Mouse (Mus musculus) cerebellum, postnatal 10 days (tissue): ENCODE measurements at regions not wholly inside any gene's neighbourhood (a gene's known extent, or its start where the extent isn't known, plus 50 kb on each side); places are given as distances from the start of the nearest gene placed in this dataset.
"Not testable (repeated sequence)": the region's sequence is repeated elsewhere in the genome, so short reads cannot be mapped to it uniquely, and the experiment has no call there.

Experiments
- DNase-seq, 2 experiments: peaks; one replicate each; pipeline ENCODE4 v3.0.0; 2021; ENCODE audit warnings: mixed read lengths in 2 of 2

DNA sequence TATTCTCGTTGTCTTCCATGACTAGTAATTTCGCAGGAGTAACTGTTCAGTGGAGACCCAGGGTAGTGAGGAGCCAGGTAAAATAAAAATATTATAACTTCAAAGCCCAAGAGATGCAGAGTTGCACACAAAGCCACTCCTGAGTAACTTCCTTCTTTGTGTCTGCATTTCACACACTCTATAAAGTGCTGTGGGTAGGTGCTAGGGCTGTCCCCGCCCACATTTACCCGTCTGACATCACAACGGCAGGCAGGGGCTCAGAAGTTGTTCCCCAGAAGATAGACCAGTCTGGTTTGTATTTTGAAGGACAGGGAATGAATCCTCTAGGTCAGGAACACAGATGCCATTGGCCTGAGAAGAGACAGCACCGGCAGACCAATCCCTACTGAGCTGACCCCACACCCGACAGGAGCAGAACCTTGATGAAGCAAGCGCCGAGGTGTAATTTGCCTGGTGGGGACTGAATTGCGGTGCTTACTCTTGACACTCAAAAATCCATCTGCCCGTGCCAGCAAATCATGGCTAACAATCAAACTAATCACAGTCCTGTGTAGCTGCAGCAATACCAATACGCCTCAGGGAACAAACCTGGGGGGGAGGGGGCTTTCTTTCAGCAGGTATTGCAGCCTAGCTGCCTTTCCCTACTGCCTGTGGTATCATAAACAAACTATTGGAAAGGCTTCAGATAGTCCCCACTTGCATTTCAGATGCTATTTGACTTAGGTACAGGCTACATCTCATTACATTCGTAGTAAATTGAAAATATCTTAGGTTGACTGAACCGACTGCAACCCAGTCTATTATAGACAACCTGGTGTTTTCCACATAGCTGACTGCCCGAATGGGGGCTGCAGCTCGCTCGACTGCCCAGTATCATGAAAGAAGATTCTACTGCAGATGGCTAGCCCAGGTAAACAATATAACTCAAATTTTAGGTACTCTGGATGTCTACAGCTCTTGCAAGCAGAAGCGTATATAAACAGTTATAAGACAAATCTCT is 175.6 kb downstream of the Basp1 start:
- peak; percentile 19 to 28 for DNase-seq

DNA sequence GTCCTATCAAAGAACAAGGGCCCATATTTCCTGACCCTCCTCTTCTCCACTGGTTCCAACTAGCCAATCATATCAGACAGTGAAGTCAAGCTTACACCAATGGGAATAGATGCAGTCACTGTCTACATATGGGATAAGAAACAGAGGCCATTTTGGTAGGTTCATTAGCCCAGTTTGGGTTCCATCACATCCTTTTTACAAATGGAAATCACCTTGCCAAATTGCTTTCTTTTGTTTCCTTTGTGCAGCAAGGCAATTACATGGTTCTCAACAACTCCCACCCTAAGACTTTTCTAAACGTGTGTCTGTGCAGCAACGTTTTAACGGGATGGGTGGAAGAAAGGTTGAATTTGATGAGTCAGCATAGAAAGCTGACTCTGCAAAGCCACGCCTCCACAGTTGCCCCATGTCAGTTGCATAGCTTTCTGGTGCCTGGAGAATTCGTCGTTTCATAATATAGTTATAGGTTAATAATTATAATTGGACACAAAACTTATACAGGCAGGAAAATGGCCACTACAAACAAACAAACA is 177.3 kb downstream of the Basp1 start:
- DNase-seq, result no peak

DNA sequence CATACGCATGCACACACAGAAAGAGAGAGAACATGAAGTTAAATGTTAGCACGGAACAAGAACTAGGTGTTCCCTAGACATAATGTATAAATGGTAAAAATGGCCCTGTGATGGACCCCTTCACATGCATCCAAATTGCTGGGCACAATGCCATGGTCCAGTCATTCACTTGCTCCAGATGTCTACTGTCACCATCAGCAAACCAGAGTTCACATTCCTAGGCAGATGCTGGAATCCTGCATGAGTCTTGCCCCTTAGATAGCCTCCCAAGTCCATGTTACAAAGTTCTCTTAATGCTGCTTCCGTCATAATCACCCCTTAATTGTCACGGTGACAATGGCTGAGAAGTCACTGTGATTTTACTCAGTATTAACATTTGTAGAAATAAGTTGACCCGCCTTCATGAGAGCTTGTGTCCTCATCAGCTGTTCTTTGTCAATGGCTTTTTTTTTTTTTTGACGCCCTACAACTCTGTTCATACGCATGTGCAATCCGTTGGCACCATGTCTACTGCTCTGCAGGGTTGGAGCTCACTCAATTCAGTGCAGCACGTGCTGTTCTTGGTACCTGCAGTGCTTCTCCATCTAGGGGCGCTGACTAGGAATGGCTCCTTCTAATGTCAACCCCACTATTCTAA is 179.4 kb downstream of the Basp1 start:
- no peak for DNase-seq

DNA sequence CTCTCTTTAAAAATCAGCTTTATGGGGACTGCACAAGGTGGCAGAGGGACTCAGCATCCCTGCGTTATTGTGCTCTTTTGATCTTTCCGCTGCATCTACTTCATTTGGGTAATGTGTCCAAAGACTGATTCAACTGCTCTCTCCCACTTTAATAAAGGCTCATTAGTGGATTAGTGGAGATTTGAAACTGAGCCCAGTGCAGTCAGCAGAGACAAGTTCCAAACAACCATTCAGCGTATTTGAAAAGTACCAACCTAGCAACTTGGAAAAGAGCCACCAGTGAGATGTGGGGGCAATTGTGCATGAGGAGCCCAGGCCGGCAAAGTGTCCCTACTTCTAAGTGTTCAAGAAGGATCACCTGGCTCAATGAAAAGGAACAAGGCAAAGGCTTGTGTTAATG is 183.4 kb downstream of the Basp1 start:
- DNase-seq, result peak; percentile 24 to 41

DNA sequence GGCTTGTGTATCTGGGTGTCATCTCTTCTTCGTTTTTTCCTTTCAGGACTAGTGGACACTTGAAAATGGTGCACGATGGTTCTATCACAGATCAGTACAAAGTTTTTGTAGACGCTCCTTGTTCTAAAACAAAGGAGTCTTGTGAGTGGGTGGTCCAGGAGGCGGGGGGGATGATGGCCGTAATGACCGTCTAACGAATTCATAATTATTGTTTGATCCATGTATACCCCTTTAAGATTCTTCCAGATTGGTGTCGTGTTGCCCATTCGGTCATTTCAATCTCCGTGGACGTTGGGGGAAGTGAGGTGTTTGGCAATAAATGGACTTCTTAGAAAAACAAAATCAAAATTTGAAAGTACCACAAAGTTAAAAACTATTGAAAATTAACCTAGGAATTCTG is 183.8 kb downstream of the Basp1 start:
- DNase-seq, result no peak

DNA sequence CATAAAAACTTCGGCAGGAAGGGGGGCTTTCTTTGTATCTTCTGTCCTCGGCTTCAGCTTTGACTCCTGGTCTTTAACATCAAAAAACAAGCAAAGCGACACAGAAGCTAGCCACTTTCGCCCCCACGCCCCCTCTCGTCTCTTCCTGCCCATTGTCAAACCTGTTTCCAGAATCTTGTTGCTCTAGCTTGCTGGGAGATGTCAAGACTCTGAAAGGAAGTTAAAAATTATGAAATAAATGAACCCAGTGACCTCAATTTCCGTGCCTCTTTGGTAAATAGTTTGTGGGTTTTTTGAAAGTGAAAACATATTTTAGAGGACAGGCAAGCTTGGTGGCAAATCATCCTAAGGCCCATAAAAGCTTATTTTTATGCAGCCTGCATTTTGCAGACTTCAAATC is 186.1 kb downstream of the Basp1 start:
- DNase-seq, result no peak

DNA sequence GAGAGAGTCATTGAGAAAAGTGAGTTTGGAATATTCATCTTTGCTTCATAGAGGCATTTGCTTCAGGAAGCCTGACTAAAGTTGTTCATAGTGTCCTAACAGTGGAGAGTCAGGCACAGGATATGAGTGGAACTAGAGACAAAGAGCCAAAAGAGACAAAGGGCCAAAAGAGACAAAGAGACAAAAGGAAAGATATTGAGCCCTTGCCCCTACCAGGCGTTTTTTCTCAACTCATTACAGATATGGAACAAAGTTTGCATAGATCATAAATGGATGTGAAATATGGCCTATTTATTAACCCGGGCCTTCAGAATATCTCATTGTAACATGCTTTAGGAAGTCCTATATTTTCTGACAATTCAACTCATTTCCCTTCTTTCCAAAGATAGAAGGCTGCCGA is 187.6 kb downstream of the Basp1 start:
- DNase-seq, result no peak

DNA sequence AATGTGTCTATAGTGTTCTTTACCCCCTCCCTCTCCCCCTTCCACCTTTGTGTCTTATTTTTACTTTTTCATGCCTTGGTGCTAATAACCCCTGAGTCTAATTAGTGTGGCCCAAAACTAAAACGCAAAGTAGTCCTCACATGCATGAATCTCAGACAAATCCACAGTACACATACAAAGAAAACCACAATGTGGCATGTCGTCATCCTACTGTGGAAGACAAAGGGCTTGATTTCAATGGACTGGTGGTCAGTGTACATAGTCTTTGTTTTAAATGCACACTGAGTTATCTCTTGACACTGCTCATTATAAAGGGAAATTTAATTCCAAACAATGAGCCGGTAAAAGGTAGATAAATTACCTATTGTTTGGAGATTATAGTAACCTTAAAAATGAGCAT is 188.1 kb downstream of the Basp1 start:
- no peak for DNase-seq

DNA sequence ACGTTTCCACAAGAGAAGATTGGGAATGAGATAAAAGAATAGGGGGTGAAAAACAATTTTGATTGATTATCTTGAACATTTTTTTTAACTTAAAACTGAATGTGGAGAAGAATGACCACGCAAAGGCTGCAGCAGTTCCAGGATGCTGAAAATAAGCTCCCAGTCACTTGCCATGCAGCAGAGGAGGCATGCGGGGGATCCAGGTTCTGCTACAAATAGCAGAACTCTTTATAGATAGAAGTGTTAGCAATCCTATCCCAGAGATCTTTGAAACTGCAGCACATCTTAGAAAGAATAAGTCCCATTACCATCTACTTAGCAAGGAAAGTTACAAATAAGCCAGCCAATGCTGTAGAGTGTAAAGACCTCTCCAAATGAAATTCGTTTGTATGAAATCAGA is 191.8 kb downstream of the Basp1 start:
- DNase-seq, result no peak

DNA sequence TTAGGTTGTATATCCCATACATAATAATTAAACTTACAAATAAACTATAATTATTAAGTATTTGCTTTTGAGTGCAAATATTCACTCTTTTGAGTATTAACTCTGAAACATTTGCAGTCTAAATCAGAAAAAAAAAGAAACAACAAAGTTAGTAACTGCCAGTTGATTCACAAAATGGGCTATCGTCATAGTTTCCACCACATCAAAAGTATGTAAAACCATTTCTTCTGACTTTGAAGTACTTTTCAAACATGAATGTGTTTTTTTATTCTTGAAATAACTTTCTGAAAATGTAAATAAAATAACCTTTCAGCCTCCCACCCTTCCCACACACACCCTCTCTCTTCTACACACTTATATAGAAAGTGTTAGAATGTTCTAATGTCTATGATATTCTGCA is 197.2 kb downstream of the Basp1 start:
- DNase-seq, result no peak

DNA sequence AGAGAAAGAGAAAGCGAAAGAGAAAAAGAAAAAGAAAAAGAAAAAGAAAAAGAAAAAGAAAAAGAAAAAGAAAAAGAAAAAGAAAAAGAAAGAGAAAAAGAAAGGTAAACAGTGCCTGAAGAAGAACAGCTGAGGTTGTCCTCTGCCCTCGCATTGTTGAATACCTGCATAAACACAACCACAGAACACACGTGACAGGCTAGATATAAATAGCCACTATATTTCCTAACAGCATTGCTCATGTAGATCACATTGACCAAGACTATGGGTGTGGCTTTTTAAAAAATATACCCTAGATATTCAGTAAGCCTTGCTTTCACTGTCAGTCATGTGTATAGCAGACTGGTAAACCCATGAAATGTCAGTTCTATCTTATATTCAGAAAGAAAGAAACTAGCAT is 211.5 kb downstream of the Basp1 start:
- DNase-seq, result no peak

DNA sequence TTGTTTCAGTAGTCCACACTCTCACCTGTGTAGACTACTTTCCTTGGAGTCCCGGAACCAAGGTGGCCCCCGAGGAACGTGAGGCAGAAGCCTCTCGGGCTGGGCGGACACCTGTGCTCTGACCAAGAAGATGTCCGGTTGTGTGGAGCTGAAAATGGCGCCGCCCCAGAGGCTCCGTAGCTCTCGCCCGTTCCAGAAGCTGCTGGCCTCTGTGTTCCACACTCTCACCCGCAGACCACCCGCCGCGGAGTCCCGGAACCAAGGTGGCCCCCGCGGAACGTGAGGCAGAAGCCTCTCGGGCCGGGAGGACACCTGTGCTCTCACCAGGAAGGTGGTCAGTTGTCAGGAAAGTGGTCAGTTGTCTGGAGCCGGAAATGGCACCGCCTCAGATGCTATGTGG is 213.3 kb downstream of the Basp1 start:
- DNase-seq, result not testable (repeated sequence)

DNA sequence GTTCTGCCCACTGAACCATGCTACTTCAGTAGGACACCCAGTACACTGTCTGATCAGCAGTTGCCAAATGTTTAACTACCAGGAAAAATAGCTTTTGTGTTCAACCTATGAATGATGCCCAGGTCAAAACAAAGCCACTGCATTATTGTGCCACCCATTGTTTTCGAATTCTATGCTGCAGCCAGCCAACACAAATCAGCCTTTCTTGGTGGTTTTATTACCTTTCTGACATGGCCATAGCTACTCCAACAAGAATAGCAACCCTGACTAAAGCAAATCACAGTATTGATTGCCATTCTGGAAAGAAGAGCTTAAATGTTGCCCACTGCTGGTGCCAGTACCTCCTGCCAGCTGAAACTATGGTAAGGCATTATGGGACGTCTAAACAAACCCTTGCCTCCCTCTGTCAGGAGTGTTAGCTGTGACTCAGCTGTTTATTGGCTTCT is 225.7 kb downstream of the Basp1 start:
- no peak for DNase-seq

DNA sequence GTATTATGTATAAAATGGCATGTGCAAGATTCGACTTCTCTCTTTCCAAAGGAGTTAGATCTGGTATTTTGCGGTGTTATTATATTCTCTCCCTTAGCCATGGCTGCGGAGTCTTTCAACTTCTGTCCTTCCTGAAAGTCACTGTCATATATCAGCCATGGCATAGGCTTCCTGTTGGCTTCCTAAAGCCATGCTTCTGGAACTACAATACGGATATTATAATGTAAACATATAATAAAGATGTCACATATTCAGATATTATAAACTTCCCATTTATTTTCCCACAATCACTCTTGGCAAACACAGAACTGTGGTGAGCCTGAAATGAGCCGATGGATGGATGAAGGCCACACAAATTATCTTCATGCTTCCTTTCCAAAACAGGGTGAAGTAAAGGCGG is 240.8 kb downstream of the Basp1 start:
- no peak for DNase-seq

DNA sequence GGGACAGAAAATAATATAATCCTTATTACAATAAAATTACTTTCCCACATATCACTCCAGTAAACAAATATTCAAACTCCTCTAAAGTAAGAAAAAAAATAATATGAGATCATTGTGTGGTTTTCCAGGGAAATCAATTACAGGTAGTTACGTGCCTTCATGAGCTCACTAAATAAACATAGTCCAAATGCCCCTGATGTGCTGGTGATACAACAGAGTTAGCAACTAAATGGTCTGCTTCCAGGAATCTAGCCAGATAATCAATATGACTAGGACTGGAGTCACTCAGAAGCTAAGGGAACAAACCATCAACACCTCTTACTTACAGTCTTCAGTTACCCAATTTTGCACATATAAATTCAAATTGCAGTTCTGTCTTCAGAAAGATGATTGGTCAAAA is 267.2 kb downstream of the Basp1 start:
- DNase-seq, result no peak

DNA sequence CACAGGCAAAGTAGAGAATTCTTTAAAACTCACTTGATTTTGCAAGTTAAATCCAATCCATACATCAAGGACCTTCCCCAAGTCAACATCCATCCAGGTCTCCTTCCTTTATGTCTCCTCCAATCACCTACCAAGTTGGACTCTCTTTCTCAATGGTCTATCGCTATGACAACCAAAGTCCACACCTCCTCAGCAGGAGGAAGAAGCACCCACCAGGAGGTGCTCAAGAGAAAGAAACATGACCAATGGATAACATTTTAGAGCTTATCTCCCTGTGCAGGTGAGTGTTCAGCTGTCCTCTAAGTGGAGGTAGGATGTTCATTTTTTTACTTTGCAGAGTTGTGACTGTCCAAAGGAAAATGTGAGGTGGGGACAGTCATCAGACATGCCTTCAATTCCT is 269.3 kb downstream of the Basp1 start:
- no peak for DNase-seq

DNA sequence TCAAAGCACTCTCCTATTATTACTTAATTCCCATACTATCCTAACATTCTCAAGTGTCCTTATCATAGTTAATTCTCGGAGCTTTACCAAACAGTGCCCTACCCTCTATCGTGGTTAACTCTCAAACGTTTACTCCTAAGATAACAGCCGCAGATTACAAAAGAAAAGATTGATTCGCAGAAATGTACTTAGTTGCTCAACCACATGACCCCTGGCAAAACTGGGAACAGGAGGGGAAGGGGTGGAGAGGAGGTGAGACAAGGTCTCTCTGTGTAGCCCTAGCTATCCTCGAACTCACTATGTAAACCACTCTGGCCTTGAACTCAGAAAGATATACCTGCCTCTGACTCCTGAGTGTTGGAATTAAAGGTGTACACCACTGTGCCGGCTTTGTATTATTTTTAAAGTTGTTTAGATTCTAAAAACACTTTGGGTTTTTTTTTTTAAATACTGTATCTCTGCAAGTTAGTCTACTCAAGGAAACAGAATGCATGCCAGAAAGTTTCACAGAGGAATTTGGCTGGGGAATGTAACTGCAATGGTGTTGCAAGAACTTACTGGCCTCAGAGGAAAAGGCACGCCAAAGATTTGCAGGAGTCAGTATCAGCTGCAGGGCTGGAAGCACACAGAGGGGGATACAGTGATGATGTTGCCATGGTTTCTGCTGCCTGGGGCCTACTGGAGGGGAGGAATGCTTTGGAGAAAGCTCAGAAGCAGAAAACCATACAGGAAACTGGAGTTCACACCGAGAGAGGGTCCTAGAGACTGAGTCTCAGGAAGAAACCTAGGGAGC is 273.0 kb downstream of the Basp1 start:
- DNase-seq, result peak in 1 of 2 experiments; percentile 24

DNA sequence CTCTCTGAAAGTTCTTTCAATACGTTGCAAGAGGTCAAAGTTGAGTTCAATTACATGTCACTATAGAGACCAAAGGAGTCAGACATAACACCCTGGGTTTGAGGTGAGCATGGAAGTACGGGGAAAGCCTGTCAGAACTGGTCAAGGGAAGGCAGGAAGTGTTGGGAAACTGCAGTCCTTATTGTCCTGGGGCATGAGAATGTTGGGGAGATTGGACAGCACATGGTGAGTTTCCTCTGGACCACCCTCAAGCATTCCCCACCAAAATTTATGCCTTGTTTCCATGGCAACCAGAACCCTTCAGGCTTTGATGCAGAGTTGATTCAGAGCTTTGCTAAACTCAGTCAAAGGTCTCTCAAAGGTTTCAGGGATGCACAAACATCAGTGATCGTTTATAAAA is 276.5 kb downstream of the Basp1 start:
- no peak for DNase-seq

DNA sequence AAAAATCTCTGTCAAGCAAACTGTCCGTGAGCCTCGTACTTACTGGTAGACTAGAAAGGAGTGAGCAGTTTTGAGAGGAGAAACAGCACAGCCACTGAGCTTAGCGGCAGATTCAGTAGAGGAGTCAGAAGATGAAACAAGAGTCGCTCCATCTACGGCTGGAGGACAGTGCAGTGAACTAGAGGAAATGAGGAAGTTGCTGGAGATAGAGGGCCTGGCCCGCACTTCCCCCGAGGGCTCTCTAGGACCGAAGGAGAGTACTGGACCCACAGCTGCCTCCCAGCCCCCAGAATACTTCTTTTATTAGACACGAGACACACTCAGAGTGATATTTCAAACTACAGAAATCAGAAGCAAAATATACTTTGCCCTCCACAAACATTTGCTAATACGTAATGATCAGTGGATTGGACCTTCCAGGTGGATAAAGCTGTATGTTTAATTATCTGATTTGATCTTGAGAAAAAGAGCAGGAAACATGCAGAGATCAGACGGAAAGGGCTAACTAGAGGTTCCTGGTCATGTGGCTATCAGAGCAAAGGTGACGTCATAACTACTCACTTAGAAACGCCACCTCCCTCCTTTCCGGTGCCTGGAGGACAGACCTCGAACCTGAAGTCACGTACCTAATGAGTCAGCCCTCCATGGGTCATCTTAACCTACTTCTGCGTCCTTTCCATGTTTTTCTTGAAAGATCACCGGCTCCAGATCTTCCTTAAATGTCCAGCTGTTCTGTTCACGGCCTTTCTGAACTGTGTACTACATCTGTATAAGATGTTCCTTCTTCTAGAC is 277.9 kb downstream of the Basp1 start:
- DNase-seq, result no peak

DNA sequence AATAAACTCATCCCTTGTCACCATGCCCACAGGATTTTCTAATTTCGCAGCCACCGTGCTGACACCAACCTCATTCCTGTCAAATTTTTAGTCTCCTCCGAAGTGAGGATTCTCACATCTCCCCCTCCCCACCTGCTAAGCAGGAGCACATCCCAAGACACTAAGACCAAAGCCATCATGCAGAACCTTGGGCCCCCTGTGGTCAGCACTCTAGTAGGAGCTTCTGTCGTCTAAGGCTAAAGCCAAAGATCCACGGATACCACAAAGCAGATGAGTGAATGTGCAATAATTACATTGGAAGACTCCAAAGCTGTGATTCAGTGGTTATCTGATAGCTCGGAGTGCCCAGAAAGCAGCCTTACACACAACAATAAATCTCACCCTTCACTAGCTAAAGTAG is 283.5 kb downstream of the Basp1 start:
- peak; percentile 57 to 69 for DNase-seq

DNA sequence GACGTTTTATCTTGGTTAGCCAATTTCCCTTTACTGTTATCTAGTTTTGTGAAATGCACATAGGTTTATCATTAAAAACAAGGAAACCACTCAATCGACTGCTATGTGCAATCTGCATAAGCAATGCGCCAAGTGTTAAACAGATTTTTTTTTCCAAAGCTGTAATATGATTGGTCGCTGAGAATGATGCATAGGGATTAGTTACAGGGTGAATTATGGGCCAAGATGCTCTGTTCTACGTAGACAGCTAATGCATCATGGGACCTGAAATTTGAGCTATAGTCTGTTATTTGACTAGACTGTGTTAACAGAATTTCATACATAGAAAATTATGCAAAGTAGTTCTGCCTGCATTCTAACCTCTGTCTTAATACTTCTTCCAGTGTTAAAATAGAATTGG is 284.0 kb downstream of the Basp1 start:
- DNase-seq, result no peak

DNA sequence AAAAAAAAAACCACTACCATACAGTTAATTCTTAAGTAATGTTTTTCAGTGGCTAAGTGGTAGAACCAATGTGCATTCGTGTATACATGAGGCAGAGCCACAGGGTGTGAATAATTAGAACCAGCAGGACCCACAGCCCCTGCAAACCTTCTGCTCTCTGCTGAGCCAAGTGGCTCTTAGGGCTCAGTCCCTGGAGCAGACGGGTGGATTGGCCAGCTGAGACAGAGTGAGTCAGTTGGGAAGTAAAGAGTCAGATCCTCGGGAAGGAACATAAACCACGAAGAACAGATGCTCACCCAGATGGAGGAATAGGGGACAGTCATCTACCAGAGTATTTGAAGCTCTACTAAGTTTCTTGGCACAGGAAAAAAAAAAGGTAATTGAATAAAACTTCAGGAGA is 293.1 kb downstream of the Basp1 start:
- peak; percentile 55 to 75 for DNase-seq
